Mouse (Mus musculus): ENCODE measurements around the gene Fryl. TPM values are rescaled to one million over a fixed set of nuclear protein-coding genes. Genes with fewer than 3 reads are reported as not detected.

The Fryl gene
- total RNA-seq, 2 experiments from 2014 or later: 45.9 to 50.9 TPM

DNA sequence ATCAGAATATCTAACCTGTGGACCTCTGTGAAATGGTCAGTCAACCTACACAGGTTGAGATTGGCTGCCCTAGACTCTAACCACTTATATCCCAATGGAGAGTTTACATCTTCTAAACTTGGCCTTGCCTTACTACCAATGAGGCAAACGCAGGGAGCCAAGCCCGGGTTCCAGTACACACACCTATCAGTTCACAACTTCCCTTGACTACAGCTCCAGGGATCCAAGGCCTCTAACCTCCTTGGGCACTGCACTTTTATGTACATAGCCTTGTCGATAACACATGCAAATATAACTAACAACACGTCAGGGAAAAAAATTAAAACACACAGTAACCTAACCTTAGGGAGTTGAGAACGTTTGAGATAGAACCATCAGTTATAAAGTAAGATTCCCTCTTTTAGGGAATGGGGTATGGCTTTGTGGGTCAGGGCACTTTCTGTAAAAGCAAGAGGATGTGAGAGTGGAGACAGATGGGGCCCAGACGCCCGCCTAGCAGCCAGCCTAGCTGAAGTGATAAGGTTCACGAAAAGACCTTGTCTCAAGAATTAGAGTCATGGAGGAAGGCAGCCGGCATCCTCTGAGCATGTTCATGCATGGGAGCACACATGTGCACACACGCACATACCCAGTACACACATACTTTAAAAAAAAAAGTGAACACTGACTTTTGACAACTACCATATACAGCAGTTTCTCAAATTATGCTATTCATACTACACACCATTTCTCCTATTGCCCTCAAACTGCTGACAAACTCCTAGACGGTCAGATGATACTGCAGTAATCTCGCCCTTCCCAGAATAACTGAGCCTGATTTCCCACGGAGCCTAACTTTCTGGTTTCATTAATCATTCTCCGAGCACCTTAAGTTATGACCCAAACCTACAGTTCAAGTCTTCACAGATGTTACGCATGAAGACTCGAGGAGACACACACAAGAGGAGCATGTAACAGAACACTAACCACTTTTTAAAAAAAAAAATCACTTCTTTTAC lies 55.7 kb downstream of the Fryl start:
- intact Hi-C loops (cut with DNase I): no loop called here
- DNase-seq: no peak

GRCm38 (mm10) chr5:73199586-73199985 lies 56.8 kb downstream of the Fryl start:
- intact Hi-C loops (cut with DNase I): no loop called here
- DNase-seq: no peak

DNA sequence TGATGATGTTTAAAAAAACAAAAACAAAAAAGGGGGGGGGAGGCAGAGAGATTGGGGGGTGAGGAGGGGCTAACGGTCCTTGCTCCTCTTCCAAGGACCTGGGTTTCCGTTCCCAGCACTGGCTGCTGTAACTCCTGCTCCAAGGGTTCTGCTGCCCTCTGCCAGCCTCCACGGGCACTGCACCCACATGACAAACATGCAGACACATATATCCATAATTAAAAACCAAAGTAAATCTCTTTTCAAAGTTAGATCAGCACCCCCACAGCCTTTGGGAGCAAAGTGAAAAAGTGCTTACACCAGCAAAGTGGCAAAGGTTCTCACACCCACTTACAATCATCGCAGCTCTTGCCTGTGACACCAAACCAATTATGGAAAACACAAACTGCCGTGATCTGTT lies 57.7 kb downstream of the Fryl start:
- intact Hi-C loops (cut with DNase I): no loop called here
- no peak for DNase-seq

DNA sequence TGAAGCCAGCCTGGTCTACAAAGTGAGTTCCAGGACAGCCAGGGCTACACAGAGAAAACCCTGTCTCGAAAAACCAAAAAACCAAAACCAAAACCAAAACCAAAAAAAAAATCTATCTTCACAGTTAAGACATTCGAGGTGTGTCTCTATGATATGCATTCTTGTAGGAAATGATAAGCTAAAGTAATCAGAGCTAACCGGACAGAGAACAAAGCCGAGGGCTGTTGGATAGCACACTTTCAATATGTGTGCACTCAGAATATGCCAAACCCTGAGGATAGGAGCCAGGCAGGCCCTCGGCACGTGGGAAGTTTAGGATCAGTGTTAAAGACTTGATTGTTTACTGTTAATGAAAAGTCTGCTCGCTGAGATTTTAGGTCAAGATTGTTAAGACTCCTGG lies 58.6 kb downstream of the Fryl start:
- DNase-seq: no peak
- intact Hi-C loops (cut with DNase I): no loop called here

GRCm38 (mm10) chr5:73194740-73195139 lies 61.7 kb downstream of the Fryl start:
- no peak for DNase-seq
- intact Hi-C loops (cut with DNase I): loop anchor here (5.0 kb wide), 1 partner anchor 62 kb away; no protein-coding TSS in a partner anchor

- intact Hi-C loops (cut with DNase I): loop anchor here (5.0 kb wide), 1 partner anchor 62 kb away; no protein-coding TSS in a partner anchor
- DNase-seq: no peak
These were observed 62.3 kb downstream of the Fryl start for GRCm38 (mm10) chr5:73194083-73194570.

DNA sequence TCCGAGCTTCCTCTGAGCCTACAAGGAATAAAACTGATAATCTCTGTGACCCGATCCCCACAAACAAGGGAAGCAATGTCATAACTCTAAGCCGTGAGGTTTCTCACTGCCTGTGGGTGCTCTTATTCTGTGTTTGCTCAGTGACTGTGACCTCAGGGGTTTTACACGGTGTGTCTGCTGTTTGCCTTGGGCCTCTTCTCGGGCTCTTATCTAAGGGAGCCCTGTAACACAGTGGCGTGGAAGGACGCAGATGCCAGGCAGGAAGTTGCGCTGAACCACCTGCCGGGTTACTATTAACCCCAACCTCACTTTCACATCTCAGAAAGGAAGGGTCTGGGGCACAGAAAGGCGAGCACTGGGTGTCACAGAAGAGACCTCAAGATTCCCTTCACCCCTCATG lies 62.8 kb downstream of the Fryl start:
- no peak for DNase-seq
- intact Hi-C loops (cut with DNase I): loop anchor here (5.0 kb wide), 1 partner anchor 61 kb away; no protein-coding TSS in a partner anchor

- intact Hi-C loops (cut with DNase I): loop anchor here (5.0 kb wide), 1 partner anchor 61 kb away; no protein-coding TSS in a partner anchor
- no peak for DNase-seq
These were observed 63.4 kb downstream of the Fryl start for GRCm38 (mm10) chr5:73192870-73193576.

DNA sequence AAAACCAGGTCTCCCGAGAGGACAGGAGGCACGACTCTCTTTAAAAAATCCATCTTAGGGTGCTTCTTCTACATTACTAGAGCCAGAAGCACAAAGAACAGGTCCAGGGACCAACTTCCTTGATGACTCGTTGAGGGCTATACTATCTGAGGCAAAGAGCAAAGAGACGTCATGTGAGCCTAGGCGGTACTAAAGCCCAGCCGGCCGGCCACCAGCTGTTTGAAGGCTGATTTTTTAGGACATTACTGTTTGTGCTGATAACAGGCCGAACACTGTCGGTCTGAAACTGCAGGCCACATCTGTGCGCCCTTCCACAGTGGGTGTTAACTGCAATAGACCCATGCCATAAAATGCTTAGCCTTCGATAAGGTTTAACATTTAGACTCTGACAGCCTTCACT lies 64.7 kb downstream of the Fryl start:
- intact Hi-C loops (cut with DNase I): loop anchor here (5.0 kb wide), 1 partner anchor 59 kb away; no protein-coding TSS in a partner anchor
- peak; percentile 27 to 31 for DNase-seq

- intact Hi-C loops (cut with DNase I): loop anchor here (5.0 kb wide), 1 partner anchor 58 kb away; no protein-coding TSS in a partner anchor
- DNase-seq: no peak
These were observed 66.3 kb downstream of the Fryl start for GRCm38 (mm10) chr5:73190164-73190563.

DNA sequence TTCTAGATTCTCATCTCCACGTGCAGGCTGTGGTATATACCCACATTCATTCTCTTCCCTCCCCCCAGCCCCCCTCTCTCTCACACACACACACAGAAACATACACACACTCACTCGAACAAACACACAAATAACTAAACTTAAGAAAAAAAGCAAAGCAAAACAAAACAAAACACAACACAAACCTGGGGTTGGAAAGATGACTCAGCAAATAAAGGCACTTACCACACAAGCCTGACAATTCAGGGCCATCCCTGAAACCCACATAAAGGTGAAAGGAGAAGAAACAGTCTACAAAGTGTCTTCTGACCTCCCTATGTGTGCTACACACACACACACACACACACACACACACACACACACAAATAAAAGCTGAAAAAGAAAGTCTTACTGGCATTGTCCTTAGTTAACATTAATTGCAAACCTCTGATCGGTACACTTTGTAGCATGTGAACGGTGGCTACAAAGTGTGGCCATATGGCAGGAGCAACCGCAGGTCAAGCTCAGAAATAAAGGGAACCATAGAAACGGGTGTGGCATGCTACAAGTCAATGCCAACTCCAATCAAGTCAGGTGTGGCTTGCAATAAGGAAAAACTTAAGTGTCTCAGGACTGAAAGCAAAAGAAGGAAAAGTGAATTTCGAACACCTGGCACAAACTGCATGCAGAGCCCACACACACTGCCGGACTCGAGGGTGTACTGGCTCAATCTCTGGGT lies 66.8 kb downstream of the Fryl start:
- intact Hi-C loops (cut with DNase I): loop anchor here (5.0 kb wide), 1 partner anchor 57 kb away; no protein-coding TSS in a partner anchor

GRCm38 (mm10) chr5:73188576-73188975 lies 67.8 kb downstream of the Fryl start:
- no peak for DNase-seq
- intact Hi-C loops (cut with DNase I): no loop called here

More for the DNA sequence above, 66.8 kb downstream of the Fryl start:
- DNase-seq: no peak

GRCm38 (mm10) chr5:73188164-73188563 lies 68.3 kb downstream of the Fryl start:
- intact Hi-C loops (cut with DNase I): no loop called here
- DNase-seq: no peak

DNA sequence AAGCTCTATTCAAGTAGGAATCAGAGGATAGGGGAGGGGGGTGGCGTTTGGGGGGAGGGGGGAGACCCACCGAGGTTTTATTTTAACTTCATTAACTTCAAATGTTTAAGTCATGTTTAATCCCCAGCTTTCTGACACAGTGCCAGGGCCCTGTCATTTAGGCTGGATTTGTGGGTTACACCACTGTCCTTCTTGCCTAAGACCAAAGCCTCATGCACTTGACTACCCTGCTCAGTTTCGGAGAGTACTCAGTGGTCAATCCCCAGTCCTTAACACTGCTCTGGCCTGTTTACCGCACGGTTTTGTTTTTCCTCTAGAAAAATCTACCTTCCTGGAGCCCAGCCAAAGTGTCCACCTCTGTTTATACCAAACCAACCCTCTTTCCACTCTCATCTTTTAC lies 69.5 kb downstream of the Fryl start:
- DNase-seq: no peak
- intact Hi-C loops (cut with DNase I): no loop called here

DNA sequence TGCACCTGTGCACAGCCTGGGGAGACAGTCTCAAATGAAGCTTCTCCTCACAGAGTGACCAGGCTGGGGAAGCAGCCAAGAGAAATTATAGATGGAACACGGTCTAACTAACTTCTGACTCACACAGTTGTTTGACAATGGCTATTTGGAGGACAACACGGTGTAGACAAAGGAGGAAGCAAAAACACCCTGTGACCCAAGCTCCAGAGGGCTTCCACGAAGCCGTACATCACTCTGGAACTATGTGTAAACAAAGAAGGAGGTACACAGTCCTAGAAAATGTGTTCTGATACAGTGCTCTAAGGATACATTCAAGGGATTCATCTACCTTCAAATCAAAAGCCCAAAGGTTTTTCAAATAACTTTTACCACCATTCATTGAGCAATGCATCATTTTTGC lies 71.0 kb downstream of the Fryl start:
- intact Hi-C loops (cut with DNase I): no loop called here
- DNase-seq: no peak

DNA sequence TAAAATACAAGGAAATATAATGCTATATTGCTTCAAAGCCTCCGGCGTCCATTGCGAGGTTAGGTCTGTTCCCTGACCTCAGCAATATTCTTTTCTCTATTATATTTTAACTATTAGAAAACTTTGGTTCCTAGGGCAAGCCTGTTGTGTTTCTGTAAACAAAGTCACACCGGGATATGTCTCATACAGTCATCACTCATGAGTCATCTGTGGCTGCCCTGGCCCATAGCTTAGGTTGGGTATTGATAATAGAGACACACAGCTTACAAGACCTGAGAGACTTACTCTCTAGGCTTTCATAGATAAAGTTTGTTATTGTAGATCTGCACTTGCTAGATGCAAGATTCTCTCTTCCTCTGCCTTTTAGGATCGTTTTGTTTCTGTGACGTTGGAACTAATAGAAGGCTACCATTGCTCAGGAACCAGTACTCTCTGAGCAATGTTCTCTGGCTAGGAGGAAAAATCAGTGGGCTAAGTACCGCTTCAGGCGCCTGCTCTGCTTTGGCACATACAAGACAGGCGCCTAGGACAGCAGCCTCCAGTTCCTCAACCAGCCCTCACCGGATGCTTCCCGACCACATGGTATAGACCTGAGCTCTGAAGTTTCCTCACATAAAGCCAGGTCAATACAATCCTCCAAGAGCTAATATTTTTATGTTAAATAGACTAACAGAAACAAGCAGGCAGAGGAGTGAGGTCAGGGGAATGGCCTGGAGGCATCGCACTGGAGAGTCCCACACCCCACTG lies 73.5 kb downstream of the Fryl start:
- intact Hi-C loops (cut with DNase I): no loop called here
- no peak for DNase-seq

DNA sequence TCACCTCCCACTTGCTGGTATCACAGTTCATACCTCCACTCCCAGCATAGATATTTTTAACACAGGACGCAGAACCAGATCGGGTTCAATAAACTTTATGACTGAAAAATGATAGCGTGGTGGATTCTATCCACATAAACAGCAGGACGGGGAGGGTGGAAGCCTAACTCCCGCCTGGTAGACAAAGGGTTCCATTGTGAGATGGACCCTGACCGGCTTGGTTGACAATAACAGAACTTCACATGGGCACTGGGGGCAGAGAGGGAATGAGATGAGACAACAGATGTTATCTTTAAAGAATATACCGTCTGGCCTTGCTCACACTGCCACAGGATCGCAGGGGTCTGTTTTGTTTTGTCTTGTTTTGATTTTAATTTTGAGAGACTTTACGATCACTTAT lies 74.2 kb downstream of the Fryl start:
- intact Hi-C loops (cut with DNase I): no loop called here
- DNase-seq: no peak

- intact Hi-C loops (cut with DNase I): loop anchor here (5.0 kb wide), 1 partner anchor 39 kb away; no protein-coding TSS in a partner anchor
- no peak for DNase-seq
These were observed 80.1 kb downstream of the Fryl start for GRCm38 (mm10) chr5:73176294-73176693.

GRCm38 (mm10) chr5:73175377-73176147 lies 80.9 kb downstream of the Fryl start:
- intact Hi-C loops (cut with DNase I): loop anchor here (5.0 kb wide), 1 partner anchor 38 kb away; no protein-coding TSS in a partner anchor
- no peak for DNase-seq

Measured in heart, postnatal 14 days (tissue).